Mouse (Mus musculus) stomach, postnatal 0 days (tissue): ENCODE results near the gene Thbs4. TPM values are rescaled to one million over a fixed set of nuclear protein-coding genes. Genes with fewer than 3 reads are reported as not detected.

Experiments
- ATAC-seq: fragments of 200-750 bp; cut with Nextera tagmentation; 2 replicates; pipeline ENCODE4 v1.8.0; 2017; ENCODE audit not compliant: low FRiP score, low TSS enrichment
- DNase-seq: peaks from one replicate; pipeline ENCODE4 v3.0.0-alpha.2; 2016; ENCODE audit warnings: low spot score
- H3K27ac ChIP-seq: fragments of 300-500 bp; sonication (generic); replicated peaks from 2 replicates; pipeline ENCODE4 v1.5.1; 2014; ENCODE audit warnings: mild to moderate bottlenecking, control low read depth
- H3K27me3 ChIP-seq: fragments of 300-500 bp; sonication (generic); 2 replicates; pipeline ENCODE4 v1.6.1; 2014; ENCODE audit warnings: low read length; ENCODE audit not compliant: control insufficient read depth, insufficient read depth
- H3K36me3 ChIP-seq: fragments of 300-500 bp; sonication (generic); 2 replicates; pipeline ENCODE4 v1.6.1; 2014; ENCODE audit warnings: low read length, mixed read lengths; ENCODE audit not compliant: control insufficient read depth, insufficient read depth
- H3K4me1 ChIP-seq: fragments of 300-500 bp; sonication (generic); replicated peaks from 2 replicates; pipeline ENCODE4 v1.6.1; 2014; ENCODE audit warnings: antibody characterized with exemption; ENCODE audit not compliant: control insufficient read depth, insufficient read depth
- H3K4me2 ChIP-seq: fragments of 300-500 bp; sonication (generic); replicated peaks from 2 replicates; pipeline ENCODE4 v1.6.1; 2014; ENCODE audit warnings: low read depth, mild to moderate bottlenecking, control low read depth, moderate library complexity
- H3K4me3 ChIP-seq: fragments of 300-500 bp; sonication (generic); 2 replicates; pipeline ENCODE4 v1.5.1; 2014; ENCODE audit warnings: low read depth, low read length, control low read depth
- H3K9ac ChIP-seq: fragments of 300-500 bp; sonication (generic); 2 replicates; pipeline ENCODE4 v1.6.1; 2014; ENCODE audit warnings: mild to moderate bottlenecking, low read length, control low read depth, mixed read lengths
- H3K9me3 ChIP-seq: fragments of 300-500 bp; sonication (generic); 2 replicates; pipeline ENCODE4 v1.6.1; 2016; ENCODE audit warnings: low read length; ENCODE audit not compliant: control insufficient read depth
- CTCF ChIP-seq: IDR thresholded peaks from 2 replicates; pipeline ENCODE4 v1.5.1; 2016; ENCODE audit warnings: antibody characterized with exemption, low read depth, mild to moderate bottlenecking, moderate library complexity
- EP300 ChIP-seq: optimal IDR thresholded peaks from 2 replicates; pipeline ENCODE3; 2016; ENCODE audit warnings: antibody characterized with exemption
- WGBS: fragments of 180-500 bp; shearing (Covaris S2); extraction: QIAGEN DNeasy Blood & Tissue Kit; methylation state at CpG from one replicate; pipeline ENCODE4 v1.1.7; 2014; 5-methylcytosine and 5-hydroxymethylcytosine counted together
- polyA plus RNA-seq: library from polyadenylated mRNA; unstranded; fragments of >200 nt; fragmentation: Nextera tagmentation; extraction: Ambion mirVana; gene quantifications from 2 replicates; pipeline ENCODE4 v1.2.1, GENCODE M21; 2015

Gene Thbs4
- polyA plus RNA-seq, 1 experiment from 2014 or later, result 0.72 TPM

DNA sequence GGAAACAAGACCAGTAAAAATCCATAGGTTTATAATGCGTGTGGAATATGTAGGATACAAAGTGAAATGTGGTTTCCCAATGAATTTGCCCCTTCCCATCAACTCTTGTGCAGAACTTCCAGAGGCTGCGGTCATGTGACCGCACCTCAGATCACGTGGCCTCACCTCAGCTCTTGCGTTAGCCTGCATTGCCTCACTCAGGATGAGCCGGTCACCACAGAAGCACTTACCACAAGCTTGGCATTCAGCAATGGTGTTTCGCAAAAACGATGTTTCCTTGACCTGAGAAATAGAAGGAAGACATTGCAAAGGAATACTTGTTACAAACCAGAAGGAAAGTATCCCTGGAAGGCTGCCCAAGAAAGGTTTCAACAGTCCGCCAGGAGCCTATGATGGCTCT lies 19.7 kb downstream of the Thbs4 start:
- Histone ChIP-seq H3K27me3 (no peaks in the 10 kb centered on the region), H3K9ac (no peak overlapping the region), H3K27ac (no peak overlapping the region), H3K36me3 (no peaks in the 10 kb centered on the region), H3K9me3 (no peaks in the 10 kb centered on the region), H3K4me3 (no peak overlapping the region), H3K4me2 (no peak overlapping the region), H3K4me1 (no peaks in the 10 kb centered on the region)
- WGBS, result 88% methylated on average over 9 of the region's 9 CpGs
- ATAC-seq (no peak), DNase-seq (no peak)
- TF ChIP-seq EP300 (no peak), CTCF (no peak)

DNA sequence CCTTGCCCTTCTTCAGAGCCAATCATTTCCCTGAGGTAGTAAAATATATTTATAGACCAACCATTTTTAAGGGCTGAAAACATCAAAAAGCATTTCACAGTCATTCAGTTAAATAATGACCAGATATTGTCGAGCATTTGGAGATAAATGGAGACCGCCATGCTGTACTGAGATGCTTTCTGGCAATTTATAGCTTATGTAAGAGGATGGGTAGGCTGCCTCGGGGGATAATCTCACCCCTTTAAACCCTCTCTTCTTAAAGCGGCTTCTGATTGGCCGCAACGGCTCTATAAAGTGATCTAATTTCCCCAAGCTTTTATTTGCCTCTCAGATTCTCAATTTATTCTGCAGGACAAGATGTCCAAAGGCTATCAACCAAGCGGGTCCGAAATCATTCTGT lies 22.1 kb downstream of the Thbs4 start:
- H3K4me2 ChIP-seq, result no peak overlapping the region
- no peak overlapping the region for H3K27ac ChIP-seq
- no peaks in the 10 kb centered on the region for H3K9me3 ChIP-seq
- ATAC-seq (no peak), DNase-seq (no peak)
- no peak overlapping the region for H3K4me3 ChIP-seq
- H3K27me3 ChIP-seq, result no peaks in the 10 kb centered on the region
- TF ChIP-seq EP300 (no peak), CTCF (no peak)
- no peaks in the 10 kb centered on the region for H3K36me3 ChIP-seq
- H3K9ac ChIP-seq, result no peak overlapping the region
- H3K4me1 ChIP-seq, result no peaks in the 10 kb centered on the region
- WGBS, result 85% methylated on average over 8 of the region's 8 CpGs

DNA sequence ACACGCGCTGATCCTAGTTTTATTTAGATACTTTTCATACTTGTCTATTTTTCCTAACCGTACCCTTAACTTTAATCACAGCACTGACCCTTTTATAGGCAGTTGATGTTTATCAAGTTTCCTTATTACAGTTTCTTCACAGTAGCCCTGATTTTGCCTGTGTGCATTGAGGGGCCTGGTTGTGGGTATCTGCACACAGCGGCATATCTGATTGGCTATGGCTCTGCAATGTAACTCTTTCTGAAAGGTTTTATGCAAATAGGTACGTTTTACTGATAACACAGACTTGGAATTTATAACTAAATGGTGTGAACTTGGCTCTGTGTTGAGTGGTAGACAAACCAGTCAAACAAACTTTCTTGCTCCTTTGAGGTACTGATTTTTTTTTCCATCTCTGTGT lies 23.1 kb downstream of the Thbs4 start:
- Histone ChIP-seq H3K4me2 (no peak overlapping the region), H3K9ac (no peak overlapping the region), H3K36me3 (no peaks in the 10 kb centered on the region), H3K27ac (no peak overlapping the region), H3K4me1 (no peaks in the 10 kb centered on the region), H3K4me3 (no peak overlapping the region), H3K9me3 (no peaks in the 10 kb centered on the region), H3K27me3 (no peaks in the 10 kb centered on the region)
- no peak for ATAC-seq
- WGBS, result 71% methylated on average over 5 of the region's 5 CpGs
- no peak for DNase-seq
- TF ChIP-seq EP300 (no peak), CTCF (no peak)

DNA sequence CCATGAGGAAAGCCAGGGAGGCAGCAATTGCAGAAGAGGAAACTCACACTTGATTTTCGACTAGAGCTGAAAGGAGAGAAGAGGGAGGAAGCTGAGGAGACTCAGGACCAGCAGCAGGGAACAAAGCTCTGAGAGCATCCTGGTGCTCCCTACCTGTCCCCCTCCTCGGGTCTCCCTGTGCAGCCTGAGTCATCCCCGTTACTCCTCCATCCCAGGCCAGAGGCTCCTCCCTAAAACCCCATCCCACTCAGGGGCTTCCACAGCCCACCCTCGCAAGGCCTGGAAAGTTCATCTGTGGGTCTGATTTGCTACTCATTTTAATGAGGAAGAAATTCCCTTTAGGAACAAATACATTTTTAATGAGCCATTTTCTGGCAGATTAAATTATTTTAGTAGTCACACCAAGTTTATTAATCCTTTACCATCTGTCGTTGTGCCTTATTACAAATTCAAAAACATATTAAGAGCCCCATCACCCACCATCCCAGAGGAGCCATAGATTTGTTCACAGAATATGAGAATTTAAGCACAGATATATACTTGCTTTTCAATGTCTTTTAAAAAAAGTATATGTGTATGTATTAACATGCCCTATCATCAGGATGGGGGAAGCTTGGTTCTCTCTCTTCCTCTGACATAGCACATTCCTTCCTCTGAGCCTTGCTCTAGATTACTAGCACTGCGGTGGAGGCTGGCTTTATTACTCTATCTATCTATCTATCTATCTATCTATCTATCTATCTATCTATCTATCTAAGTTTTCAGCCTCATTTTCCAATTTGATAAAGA lies 29.0 kb downstream of the Thbs4 start:
- Histone ChIP-seq H3K4me1 (no peaks in the 10 kb centered on the region), H3K9me3 (no peaks in the 10 kb centered on the region), H3K27ac (no peak overlapping the region), H3K36me3 (no peaks in the 10 kb centered on the region), H3K27me3 (no peaks in the 10 kb centered on the region), H3K4me3 (no peak overlapping the region), H3K9ac (no peak overlapping the region), H3K4me2 (no peak overlapping the region)
- DNase-seq (no peak), ATAC-seq (no peak)
- no peak for TF ChIP-seq EP300
- TF ChIP-seq CTCF, result no peak
- 68% methylated on average over 6 of the region's 6 CpGs for WGBS

DNA sequence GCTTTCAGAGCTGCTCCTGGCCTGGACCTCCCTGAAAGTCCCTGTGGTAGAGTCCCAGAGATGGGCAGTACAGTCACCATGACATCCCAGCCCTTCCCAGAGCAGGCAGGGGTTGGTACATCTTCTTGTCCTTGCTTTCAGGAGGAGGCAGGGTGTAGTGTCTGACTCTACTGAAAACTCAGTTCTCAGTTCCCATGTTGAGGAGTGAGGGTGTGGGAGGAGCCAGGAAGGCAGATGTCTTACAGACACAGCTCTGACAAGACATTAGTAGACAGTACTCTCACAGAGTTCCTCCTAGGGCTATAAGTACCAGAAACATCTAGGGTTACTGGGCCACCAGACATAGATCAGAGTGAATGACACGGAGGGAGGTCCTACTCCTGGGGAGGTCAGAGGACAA lies 32.3 kb downstream of the Thbs4 start:
- Histone ChIP-seq H3K4me3 (no peak overlapping the region), H3K36me3 (no peaks in the 10 kb centered on the region), H3K9me3 (no peaks in the 10 kb centered on the region), H3K27ac (no peak overlapping the region), H3K4me1 (no peaks in the 10 kb centered on the region), H3K27me3 (no peaks in the 10 kb centered on the region), H3K4me2 (no peak overlapping the region), H3K9ac (no peak overlapping the region)
- 69% methylated on average over 1 of the region's 1 CpGs for WGBS
- ATAC-seq (no peak), DNase-seq (no peak)
- TF ChIP-seq EP300 (no peak), CTCF (no peak)

DNA sequence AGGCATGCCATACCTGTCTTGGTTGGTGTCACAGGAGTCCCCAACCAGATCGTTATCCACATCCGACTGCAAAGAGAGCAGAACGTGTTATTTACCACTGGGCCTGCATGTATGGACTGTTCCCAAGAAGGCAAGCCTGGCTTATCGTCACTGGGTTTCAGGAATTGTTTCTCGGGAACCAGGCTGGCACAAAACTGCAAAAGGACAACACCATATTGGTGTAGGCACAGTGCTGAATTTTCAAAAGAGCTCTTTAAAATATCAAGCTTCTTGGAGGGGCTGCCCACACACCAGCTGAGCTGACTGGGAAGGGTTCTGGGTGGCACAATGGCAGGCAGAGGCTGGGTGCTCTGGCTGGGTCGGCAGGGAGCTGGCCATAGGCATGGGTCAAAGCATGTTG lies 34.1 kb downstream of the Thbs4 start:
- H3K9ac ChIP-seq, result no peak overlapping the region
- H3K4me1 ChIP-seq, result no peaks in the 10 kb centered on the region
- ATAC-seq (no peak), DNase-seq (no peak)
- H3K27ac ChIP-seq, result no peak overlapping the region
- no peaks in the 10 kb centered on the region for H3K9me3 ChIP-seq
- H3K36me3 ChIP-seq, result no peaks in the 10 kb centered on the region
- no peaks in the 10 kb centered on the region for H3K27me3 ChIP-seq
- WGBS, result 85% methylated on average over 6 of the region's 6 CpGs
- no peak overlapping the region for H3K4me3 ChIP-seq
- no peak for TF ChIP-seq EP300
- no peak for TF ChIP-seq CTCF
- no peak overlapping the region for H3K4me2 ChIP-seq
